Mouse (Mus musculus): Measurements from ENCODE around the gene Camta2.

DNA sequence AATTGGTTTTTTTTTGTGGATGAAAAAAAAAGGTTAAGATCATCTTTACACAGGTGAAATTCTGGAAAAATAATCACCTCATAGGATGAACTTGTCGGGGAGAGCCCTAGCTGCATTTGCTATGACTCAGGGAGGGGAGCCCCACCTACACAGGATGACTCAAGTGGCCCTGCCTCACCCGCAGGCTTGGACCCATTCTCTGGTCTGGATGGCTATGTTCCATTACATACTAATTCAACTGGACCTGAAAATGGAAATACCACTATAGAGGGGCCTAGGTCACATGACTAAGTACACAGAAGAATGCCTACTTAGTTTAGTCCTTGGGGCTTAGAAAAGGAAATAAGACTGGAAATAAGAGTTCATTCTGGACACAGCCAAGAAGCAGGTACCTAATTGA is 36.5 kb downstream of the Camta2 start:
- TF ChIP-seq CTCF (IDR thresholded peaks at IDR 0.05; ENCODE audit: borderline replicate concordance, insufficient read depth, low read length) (no peak), POLR2A (IDR thresholded peaks at IDR 0.05; ENCODE audit: low read depth, low read length) (peak; percentile 16; the same call in 1 of the 2 replicates)

All from embryonic fibroblast, embryonic 13.5 days (primary cell).